Mouse (Mus musculus) heart, embryonic 14.5 days (tissue): ENCODE results near the gene Fbxo44. TPM values are rescaled to one million over a fixed set of nuclear protein-coding genes. Genes with fewer than 3 reads are reported as not detected.
"Not testable (repeated sequence)": the region's sequence is repeated elsewhere in the genome, so short reads cannot be mapped to it uniquely, and the experiment has no call there.

Experiments
- ATAC-seq: fragments of 200-750 bp; cut with Nextera tagmentation; 2 replicates; pipeline ENCODE4 v1.8.0; 2017; ENCODE audit warnings: low read depth, moderate TSS enrichment; ENCODE audit not compliant: insufficient number of reproducible peaks, insufficient read depth, low FRiP score
- H3K27ac ChIP-seq, 2 experiments: fragments of 200-500 bp in 1 of 2; fragments of 300-500 bp in 1 of 2; sonication (generic) in 1 of 2; replicated peaks in 1 of 2; 2 replicates each; pipeline ENCODE4 v1.5.1; 2012 to 2014; ENCODE audit warnings: low read depth in 2 of 2, low read length in 2 of 2, control low read depth in 1 of 2, mild to moderate bottlenecking in 1 of 2, mixed read lengths in 1 of 2; ENCODE audit not compliant: control insufficient read depth in 1 of 2, insufficient read depth in 1 of 2
- H3K27me3 ChIP-seq: fragments of 300-500 bp; sonication (generic); 2 replicates; pipeline ENCODE4 v1.6.1; 2014; ENCODE audit warnings: mild to moderate bottlenecking, low read length, control low read depth; ENCODE audit not compliant: control insufficient read depth, insufficient read depth
- H3K36me3 ChIP-seq: fragments of 300-500 bp; sonication (generic); 2 replicates; pipeline ENCODE4 v1.6.1; 2014; ENCODE audit warnings: mild to moderate bottlenecking, control low read depth, low read length, mixed read lengths; ENCODE audit not compliant: control insufficient read depth, insufficient read depth
- H3K4me1 ChIP-seq, 2 experiments: fragments of 200-500 bp in 1 of 2; fragments of 300-500 bp in 1 of 2; sonication (generic) in 1 of 2; 2 replicates each; pipeline ENCODE4 v1.6.1; 2012 to 2014; ENCODE audit warnings: low read length in 2 of 2, control low read depth in 1 of 2, mixed read lengths in 1 of 2; ENCODE audit not compliant: control insufficient read depth in 2 of 2, insufficient read depth in 2 of 2
- H3K4me2 ChIP-seq: fragments of 300-500 bp; sonication (generic); 2 replicates; pipeline ENCODE4 v1.6.1; 2014; ENCODE audit warnings: mild to moderate bottlenecking, low read length
- H3K4me3 ChIP-seq, 2 experiments: fragments of 200-500 bp in 1 of 2; fragments of 300-500 bp in 1 of 2; sonication (generic) in 1 of 2; 2 replicates each; pipeline ENCODE4 v1.5.1; 2012 to 2014; ENCODE audit warnings: low read length in 2 of 2, mild to moderate bottlenecking in 2 of 2, control low read depth in 1 of 2, low read depth in 1 of 2, moderate library complexity in 1 of 2; ENCODE audit not compliant: control insufficient read depth in 1 of 2, insufficient read depth in 1 of 2
- H3K9ac ChIP-seq: fragments of 300-500 bp; sonication (generic); 2 replicates; pipeline ENCODE4 v1.6.1; 2014; ENCODE audit warnings: mild to moderate bottlenecking, low read length
- H3K9me3 ChIP-seq: fragments of 300-500 bp; sonication (generic); 2 replicates; pipeline ENCODE4 v1.6.1; 2016; ENCODE audit warnings: low read length, control low read depth; ENCODE audit not compliant: control insufficient read depth
- WGBS: fragments of 180-500 bp; shearing (Covaris S2); extraction: QIAGEN DNeasy Blood & Tissue Kit; methylation state at CpG from one replicate; pipeline ENCODE4 v1.1.7; 2014; 5-methylcytosine and 5-hydroxymethylcytosine counted together
- polyA plus RNA-seq: library from polyadenylated mRNA; unstranded; fragments of >200 nt; fragmentation: Nextera tagmentation; extraction: Ambion mirVana; gene quantifications from 2 replicates; pipeline ENCODE4 v1.2.1, GENCODE M21; 2014

The Fbxo44 gene
- polyA plus RNA-seq, 1 experiment from 2014 or later: 28.3 TPM

DNA sequence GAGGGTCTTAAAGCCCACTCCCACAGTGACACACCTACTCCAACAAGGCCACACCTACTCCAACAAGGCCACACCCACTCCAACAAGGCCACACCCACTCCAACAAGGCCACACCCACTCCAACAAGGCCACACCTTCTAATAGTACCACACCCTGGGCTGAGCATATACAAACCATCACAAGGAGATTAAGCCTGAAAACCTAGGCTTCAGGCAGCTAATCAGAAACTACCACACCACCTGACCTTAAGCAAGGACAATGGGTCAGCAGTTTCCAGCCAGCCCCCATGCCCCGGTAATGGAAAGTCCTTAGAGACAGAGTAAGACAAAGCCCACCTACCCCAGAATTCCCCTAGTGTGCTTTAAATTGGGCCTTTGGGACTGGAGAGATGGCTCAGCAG, 28.5 kb upstream of the Fbxo44 start:
- H3K4me3 ChIP-seq, H3K9ac ChIP-seq, H3K9me3 ChIP-seq, H3K4me2 ChIP-seq, H3K27me3 ChIP-seq, ATAC-seq, H3K27ac ChIP-seq, H3K36me3 ChIP-seq, H3K4me1 ChIP-seq: not testable (repeated sequence)
- WGBS: 80% methylated on average over 1 of the region's 1 CpGs

DNA sequence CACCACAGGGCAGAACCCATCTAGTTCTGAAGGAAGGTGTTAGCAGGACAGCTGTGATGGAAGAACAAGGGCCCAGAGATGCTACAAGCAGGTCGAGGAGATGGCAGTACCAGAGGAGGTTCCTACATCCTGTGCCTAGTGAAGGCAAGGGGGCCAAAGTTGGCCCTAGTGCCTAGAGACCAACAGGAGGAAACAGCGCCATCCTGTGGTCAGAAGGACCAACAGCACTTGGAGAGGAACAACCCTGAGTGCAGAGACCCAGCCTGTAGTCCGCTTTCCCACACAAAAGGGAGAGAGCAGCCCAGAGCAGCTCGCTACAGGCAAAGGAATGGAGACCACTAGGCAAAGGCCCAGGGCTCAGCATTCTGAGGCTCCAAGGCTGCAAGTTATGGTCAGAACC, 25.5 kb upstream of the Fbxo44 start:
- H3K36me3 ChIP-seq: no peaks in the 10 kb centered on the region
- H3K27ac ChIP-seq: no peak overlapping the region
- no peaks in the 10 kb centered on the region for H3K9me3 ChIP-seq
- H3K4me1 ChIP-seq: no peaks in the 10 kb centered on the region
- no peak overlapping the region for H3K4me2 ChIP-seq
- no peak overlapping the region for H3K9ac ChIP-seq
- H3K4me3 ChIP-seq: no peak overlapping the region
- no peak for ATAC-seq
- H3K27me3 ChIP-seq: no peaks in the 10 kb centered on the region
- WGBS: 59% methylated on average over 4 of the region's 4 CpGs

DNA sequence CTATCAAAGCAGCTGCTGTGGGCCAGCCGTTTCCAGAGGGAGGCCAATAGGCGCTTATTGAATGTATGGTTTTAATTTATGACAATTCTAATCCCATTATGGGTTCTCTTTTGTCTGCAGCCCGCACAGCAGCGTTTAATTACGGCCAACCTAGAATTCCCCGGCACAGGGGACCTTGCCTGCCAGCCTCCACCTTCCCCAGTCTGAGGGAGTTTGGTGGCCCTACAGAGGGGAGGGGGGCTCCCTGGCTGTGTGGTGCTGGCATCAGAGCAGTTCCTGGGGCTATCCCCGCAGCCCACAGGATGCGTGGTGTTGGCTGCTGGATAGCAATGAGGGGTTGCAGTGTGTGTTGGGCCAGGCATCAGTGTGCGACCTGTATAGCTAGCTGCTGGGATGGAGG, 24.3 kb upstream of the Fbxo44 start:
- no peaks in the 10 kb centered on the region for H3K36me3 ChIP-seq
- H3K4me3 ChIP-seq: no peak overlapping the region
- no peak overlapping the region for H3K4me2 ChIP-seq
- no peaks in the 10 kb centered on the region for H3K9me3 ChIP-seq
- ATAC-seq: no peak
- no peak overlapping the region for H3K9ac ChIP-seq
- H3K27ac ChIP-seq: no peak overlapping the region
- H3K4me1 ChIP-seq: no peaks in the 10 kb centered on the region
- H3K27me3 ChIP-seq: no peaks in the 10 kb centered on the region
- 58% methylated on average over 9 of the region's 9 CpGs for WGBS

DNA sequence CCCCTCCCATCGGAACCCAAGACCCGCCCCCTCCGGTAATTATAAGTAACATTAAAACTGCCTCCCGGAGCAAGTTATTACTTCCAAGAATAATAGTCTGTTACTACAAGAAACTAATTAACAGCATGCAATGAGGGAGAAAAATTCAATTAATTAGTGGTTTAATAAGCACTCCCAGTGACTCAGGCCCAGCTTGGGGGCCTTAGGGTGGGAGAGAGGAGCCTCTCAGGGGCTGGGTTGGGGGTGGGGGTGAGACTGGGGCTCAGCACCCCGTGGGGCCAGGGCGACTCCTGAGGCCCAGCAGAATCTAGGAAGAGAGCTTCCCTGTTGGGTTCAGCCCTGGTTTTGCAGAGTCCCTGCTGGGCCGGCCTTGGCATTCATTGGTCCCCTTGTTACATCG, 22.1 kb upstream of the Fbxo44 start:
- Histone ChIP-seq H3K36me3 (no peaks in the 10 kb centered on the region), H3K4me2 (no peak overlapping the region), H3K4me1 (no peaks in the 10 kb centered on the region), H3K27me3 (peaks cover 12% of the 10 kb centered on the region), H3K27ac (no peak overlapping the region), H3K4me3 (no peak overlapping the region), H3K9me3 (no peaks in the 10 kb centered on the region), H3K9ac (no peak overlapping the region)
- whole genome bisulfite sequencing: 29% methylated on average over 8 of the region's 8 CpGs
- no peak for ATAC-seq

DNA sequence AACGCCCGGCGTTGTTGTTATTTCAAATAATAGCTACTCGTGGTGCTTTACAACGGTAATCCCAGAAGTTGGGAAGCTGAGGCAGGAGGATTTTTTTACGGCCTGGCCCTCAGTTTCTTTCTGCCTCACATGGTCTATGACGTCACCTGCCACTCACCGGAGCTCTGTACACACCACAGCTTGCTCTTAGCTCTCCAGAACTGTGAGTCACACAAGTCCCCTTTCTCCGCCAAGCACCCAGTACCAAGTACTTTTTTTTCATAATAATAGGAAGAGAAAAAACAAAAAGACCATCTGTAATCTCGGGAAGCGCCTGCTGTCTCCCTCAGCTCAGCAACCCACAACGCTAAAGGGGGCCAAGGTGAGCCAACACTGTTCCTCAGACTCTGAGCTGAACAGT, 21.2 kb upstream of the Fbxo44 start:
- H3K9me3 ChIP-seq: no peaks in the 10 kb centered on the region
- 78% methylated on average over 12 of the region's 12 CpGs for WGBS
- ATAC-seq: no peak
- peaks cover 16% of the 10 kb centered on the region for H3K27me3 ChIP-seq
- no peak overlapping the region for H3K9ac ChIP-seq
- H3K4me2 ChIP-seq: no peak overlapping the region
- H3K4me1 ChIP-seq: no peaks in the 10 kb centered on the region
- H3K4me3 ChIP-seq: no peak overlapping the region
- no peaks in the 10 kb centered on the region for H3K36me3 ChIP-seq
- no peak overlapping the region for H3K27ac ChIP-seq

- Histone ChIP-seq H3K4me3 (no peak overlapping the region), H3K4me2 (no peak overlapping the region), H3K27me3 (peaks cover 54% of the 10 kb centered on the region), H3K4me1 (no peaks in the 10 kb centered on the region), H3K9me3 (peaks cover 4% of the 10 kb centered on the region; the same call in 1 of the 2 replicates), H3K27ac (no peak overlapping the region), H3K9ac (no peak overlapping the region), H3K36me3 (no peaks in the 10 kb centered on the region)
- no peak for ATAC-seq
Observed at GRCm38 (mm10) chr4:148177716-148178115, 17.4 kb upstream of the Fbxo44 start.

GRCm38 (mm10) chr4:148176603-148177002, 16.3 kb upstream of the Fbxo44 start:
- WGBS: 70% methylated on average over 5 of the region's 6 CpGs
- H3K9ac ChIP-seq, H3K27ac ChIP-seq, ATAC-seq, H3K4me1 ChIP-seq, H3K9me3 ChIP-seq, H3K36me3 ChIP-seq, H3K4me2 ChIP-seq, H3K4me3 ChIP-seq: not testable (repeated sequence)
- H3K27me3 ChIP-seq: peaks cover 65% of the 10 kb centered on the region

- no peak overlapping the region for H3K9ac ChIP-seq
- peaks cover 85% of the 10 kb centered on the region for H3K27me3 ChIP-seq
- no peak overlapping the region for H3K27ac ChIP-seq
- peaks cover 4% of the 10 kb centered on the region; the same call in 1 of the 2 replicates for H3K9me3 ChIP-seq
- H3K4me1 ChIP-seq: no peaks in the 10 kb centered on the region
- no peak overlapping the region for H3K4me2 ChIP-seq
- ATAC-seq: no peak
- WGBS: 7% methylated on average over 12 of the region's 12 CpGs
- H3K36me3 ChIP-seq: no peaks in the 10 kb centered on the region
- H3K4me3 ChIP-seq: no peak overlapping the region
Observed at GRCm38 (mm10) chr4:148174495-148174862, 14.2 kb upstream of the Fbxo44 start.
